In the genomic region with DNA sequence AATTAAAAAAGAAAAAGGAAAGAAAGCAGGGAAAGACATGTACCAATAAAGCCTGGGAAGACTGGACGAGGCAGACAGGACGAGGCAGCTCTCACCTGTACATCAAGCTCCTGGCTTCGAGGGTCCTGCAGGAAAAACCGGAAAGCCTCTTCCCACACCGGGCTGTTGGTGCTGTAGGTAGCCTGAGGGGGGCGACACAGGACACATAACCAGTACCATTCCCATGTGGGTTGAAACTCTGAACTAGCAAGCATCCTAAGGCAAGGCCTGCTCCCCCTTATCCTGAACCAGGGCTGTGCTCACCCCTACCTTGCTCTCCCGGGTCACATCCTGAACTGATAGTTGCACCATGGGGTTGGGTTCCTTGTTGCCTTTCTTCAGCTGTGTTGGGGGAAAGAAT, we compare ENCODE assay signal across 9 mouse cellular contexts. TPM values are rescaled to one million over a fixed set of nuclear protein-coding genes. Genes with fewer than 3 reads are reported as not detected.
DNase-seq lines count a peak whose midpoint lies in the region; ATAC-seq and TF ChIP-seq lines count a peak whose summit lies in the region.
"Had no signal": no experiment of that assay in that cellular context is flagged by ENCODE, and none has a peak within 500 bp of the region (broad histone marks: within the 10 kb centered on the region; RNA-seq: fewer than 3 reads in every experiment).

No protein-coding gene starts in this region.

- TF ChIP-seq CTCF in midbrain, postnatal 0 days (IDR thresholded peaks at IDR 0.05) = peak; percentile 60

- H3K27ac ChIP-seq in forebrain, embryonic 11.5 days (ENCODE audit: low read depth, low read length) = no peak overlapping the region
- no peak overlapping the region for H3K27ac ChIP-seq in forebrain, embryonic 10.5 days
- no peak overlapping the region for H3K27ac ChIP-seq in midbrain, postnatal 0 days (ENCODE audit: low read depth, low read length)
- H3K27ac ChIP-seq in midbrain, embryonic 15.5 days = no peak overlapping the region
- H3K27ac ChIP-seq in midbrain, embryonic 10.5 days (replicated peaks) = no peak overlapping the region
- H3K27ac ChIP-seq: heart, embryonic 15.5 days had no signal

- no peak overlapping the region for H3K9ac ChIP-seq in forebrain, embryonic 11.5 days (ENCODE audit: low read length)
- no peak overlapping the region for H3K9ac ChIP-seq in midbrain, postnatal 0 days (replicated peaks; ENCODE audit: low read length, poor library complexity, severe bottlenecking)
- no peak overlapping the region for H3K9ac ChIP-seq in midbrain, embryonic 15.5 days
- H3K9ac ChIP-seq: heart, embryonic 15.5 days had no signal

- 71% methylated on average over 7 of the region's 7 CpGs for WGBS in forebrain, embryonic 11.5 days
- WGBS in forebrain, embryonic 10.5 days = 68% methylated on average over 7 of the region's 7 CpGs
- 68% methylated on average over 7 of the region's 7 CpGs for WGBS in midbrain, postnatal 0 days
- 68% methylated on average over 7 of the region's 7 CpGs for WGBS in midbrain, embryonic 15.5 days
- WGBS in midbrain, embryonic 10.5 days = 72% methylated on average over 7 of the region's 7 CpGs

- H3K9me3 ChIP-seq in forebrain, embryonic 11.5 days (ENCODE audit: control insufficient read depth, low read length) = no peaks in the 10 kb centered on the region
- no peaks in the 10 kb centered on the region for H3K9me3 ChIP-seq in forebrain, embryonic 10.5 days
- H3K9me3 ChIP-seq in midbrain, postnatal 0 days (ENCODE audit: low read length) = no peaks in the 10 kb centered on the region
- H3K9me3 ChIP-seq in midbrain, embryonic 15.5 days = no peaks in the 10 kb centered on the region
- no peaks in the 10 kb centered on the region for H3K9me3 ChIP-seq in midbrain, embryonic 10.5 days (replicated peaks)
- H3K9me3 ChIP-seq: heart, embryonic 15.5 days had no signal

- H3K36me3 ChIP-seq in forebrain, embryonic 11.5 days (ENCODE audit: control insufficient read depth, insufficient read depth, low read length) = no peaks in the 10 kb centered on the region
- H3K36me3 ChIP-seq in forebrain, embryonic 10.5 days (replicated peaks) = peaks cover 14% of the 10 kb centered on the region; the same call in 1 of the 2 replicates
- peaks cover 9% of the 10 kb centered on the region; the same call in 1 of the 2 replicates for H3K36me3 ChIP-seq in midbrain, postnatal 0 days (ENCODE audit: insufficient read depth, low read length)
- H3K36me3 ChIP-seq in midbrain, embryonic 15.5 days (replicated peaks) = no peaks in the 10 kb centered on the region
- H3K36me3 ChIP-seq in midbrain, embryonic 10.5 days = peaks cover 45% of the 10 kb centered on the region

- peaks cover 31% of the 10 kb centered on the region for H3K27me3 ChIP-seq in forebrain, embryonic 11.5 days (ENCODE audit: control insufficient read depth, insufficient read depth, low read length)
- peaks cover 91% of the 10 kb centered on the region for H3K27me3 ChIP-seq in forebrain, embryonic 10.5 days (ENCODE audit: poor library complexity, severe bottlenecking)
- peaks cover 5% of the 10 kb centered on the region; the same call in 1 of the 2 replicates for H3K27me3 ChIP-seq in midbrain, postnatal 0 days (ENCODE audit: insufficient read depth, low read length)
- peaks cover 22% of the 10 kb centered on the region for H3K27me3 ChIP-seq in midbrain, embryonic 15.5 days (replicated peaks)
- H3K27me3 ChIP-seq in midbrain, embryonic 10.5 days (ENCODE audit: low read depth, poor library complexity, severe bottlenecking) = peaks cover 89% of the 10 kb centered on the region
- H3K27me3 ChIP-seq: heart, embryonic 15.5 days had no signal

- H3K4me1 ChIP-seq in forebrain, embryonic 11.5 days (replicated peaks; ENCODE audit: control insufficient read depth, insufficient read depth, low read length) = peaks cover under 1% of the 10 kb centered on the region; the same call in 1 of the 2 replicates
- H3K4me1 ChIP-seq in forebrain, embryonic 10.5 days = peaks cover 16% of the 10 kb centered on the region
- H3K4me1 ChIP-seq in midbrain, postnatal 0 days (ENCODE audit: insufficient read depth, low read length) = no peaks in the 10 kb centered on the region
- no peaks in the 10 kb centered on the region for H3K4me1 ChIP-seq in midbrain, embryonic 15.5 days
- peaks cover 8% of the 10 kb centered on the region; the same call in 1 of the 2 replicates for H3K4me1 ChIP-seq in midbrain, embryonic 10.5 days

- no peak overlapping the region for H3K4me2 ChIP-seq in forebrain, embryonic 11.5 days (ENCODE audit: low read depth, low read length, severe bottlenecking)
- no peak overlapping the region for H3K4me2 ChIP-seq in midbrain, postnatal 0 days (ENCODE audit: low read depth, low read length, poor library complexity, severe bottlenecking)
- H3K4me2 ChIP-seq in midbrain, embryonic 15.5 days = no peak overlapping the region
- H3K4me2 ChIP-seq: heart, embryonic 15.5 days had no signal

- no peak overlapping the region for H3K4me3 ChIP-seq in forebrain, embryonic 11.5 days (ENCODE audit: low read depth, low read length)
- no peak overlapping the region for H3K4me3 ChIP-seq in forebrain, embryonic 10.5 days
- no peak overlapping the region for H3K4me3 ChIP-seq in midbrain, postnatal 0 days (ENCODE audit: low read depth, low read length)
- H3K4me3 ChIP-seq in midbrain, embryonic 15.5 days = no peak overlapping the region
- H3K4me3 ChIP-seq in midbrain, embryonic 10.5 days = no peak overlapping the region
- H3K4me3 ChIP-seq: heart, embryonic 15.5 days had no signal

- no peak for ATAC-seq in forebrain, embryonic 11.5 days (replicated peaks; ENCODE audit: low FRiP score)
- no peak for ATAC-seq in midbrain, postnatal 0 days (ENCODE audit: low FRiP score)
- ATAC-seq in midbrain, embryonic 15.5 days (replicated peaks) = no peak
- ATAC-seq in monocyte, adult 5-6 weeks (replicated peaks; ENCODE audit: insufficient number of reproducible peaks, low FRiP score, low TSS enrichment, poor library complexity, severe bottlenecking) = 0 out of 2 replicates have a peak, but pooled peaks have one; percentile 32

- peak; percentile 69 for DNase-seq in forebrain, embryonic 11.5 days (ENCODE audit: low spot score)
- DNase-seq in forebrain, embryonic 10.5 days (ENCODE audit: extremely low spot score, low spot score) = no peak
- peak; percentile 64 for DNase-seq in midbrain, postnatal 0 days (ENCODE audit: low spot score)
- peak; percentile 72 for DNase-seq in brain, adult 2 months (ENCODE audit: low read depth, low spot score)
- DNase-seq in kidney, adult 8-10 months = peak; percentile 32 to 62
- no peak for DNase-seq in midbrain, embryonic 10.5 days (ENCODE audit: low spot score)

RNA-seq across cellular contexts. Expression of a gene that starts 6.8 kb away (rescaled TPM):
- polyA plus RNA-seq in forebrain, embryonic 11.5 days (2014; fragmentation: Nextera tagmentation; extraction: Ambion mirVana) = 15.2 and 18.1 TPM in 2 replicates
- polyA plus RNA-seq in forebrain, embryonic 10.5 days (2016; fragmentation: Nextera tagmentation; extraction: Ambion mirVana) = 8.6 and 10.3 TPM in 2 replicates
- 16.2 and 16.6 TPM in 2 replicates for total RNA-seq in midbrain, postnatal 0 days (2014; rRNA removed)
- 7.3 and 7.4 TPM in 2 replicates for polyA plus RNA-seq in midbrain, postnatal 0 days (2015; fragmentation: Nextera tagmentation; extraction: Ambion mirVana)
- 10.5 and 11.1 TPM in 2 replicates for polyA plus RNA-seq in midbrain, embryonic 15.5 days (2015; fragmentation: Nextera tagmentation; extraction: Ambion mirVana)
- 135 to 345 TPM (median 157 TPM) in 3 replicates for total RNA-seq in monocyte, adult 5-6 weeks (2017)
- polyA plus RNA-seq in midbrain, embryonic 10.5 days (2016; fragmentation: Nextera tagmentation; extraction: Ambion mirVana) = 17.2 and 23.6 TPM in 2 replicates

RNA-seq across cellular contexts. Expression of a gene that starts 20.3 kb away (rescaled TPM):
- polyA plus RNA-seq in forebrain, embryonic 11.5 days (2014; fragmentation: Nextera tagmentation; extraction: Ambion mirVana) = 3.0 and 3.4 TPM in 2 replicates
- polyA plus RNA-seq in forebrain, embryonic 10.5 days (2016; fragmentation: Nextera tagmentation; extraction: Ambion mirVana) = 1.9 and 2.0 TPM in 2 replicates
- total RNA-seq in midbrain, postnatal 0 days (2014; rRNA removed) = 24.6 and 28.6 TPM in 2 replicates
- 4.9 and 5.4 TPM in 2 replicates for polyA plus RNA-seq in midbrain, postnatal 0 days (2015; fragmentation: Nextera tagmentation; extraction: Ambion mirVana)
- 5.4 and 5.7 TPM in 2 replicates for polyA plus RNA-seq in midbrain, embryonic 15.5 days (2015; fragmentation: Nextera tagmentation; extraction: Ambion mirVana)
- not detected in 3 replicates for total RNA-seq in monocyte, adult 5-6 weeks (2017)
- polyA plus RNA-seq in midbrain, embryonic 10.5 days (2016; fragmentation: Nextera tagmentation; extraction: Ambion mirVana) = 1.8 and 2.9 TPM in 2 replicates

RNA-seq across cellular contexts. Expression of a gene that starts 24.9 kb away (rescaled TPM):
- 620 and 659 TPM in 2 replicates for polyA plus RNA-seq in forebrain, embryonic 11.5 days (2014; fragmentation: Nextera tagmentation; extraction: Ambion mirVana)
- 712 and 780 TPM in 2 replicates for polyA plus RNA-seq in forebrain, embryonic 10.5 days (2016; fragmentation: Nextera tagmentation; extraction: Ambion mirVana)
- 648 and 715 TPM in 2 replicates for total RNA-seq in midbrain, postnatal 0 days (2014; rRNA removed)
- polyA plus RNA-seq in midbrain, postnatal 0 days (2015; fragmentation: Nextera tagmentation; extraction: Ambion mirVana) = 946 and 1,057 TPM in 2 replicates
- 892 and 955 TPM in 2 replicates for polyA plus RNA-seq in midbrain, embryonic 15.5 days (2015; fragmentation: Nextera tagmentation; extraction: Ambion mirVana)
- total RNA-seq in monocyte, adult 5-6 weeks (2017) = 2,131 to 2,768 TPM (median 2,315 TPM) in 3 replicates
- 833 and 890 TPM in 2 replicates for polyA plus RNA-seq in midbrain, embryonic 10.5 days (2016; fragmentation: Nextera tagmentation; extraction: Ambion mirVana)

RNA-seq across cellular contexts. Expression of a gene that starts 28.7 kb away (rescaled TPM):
- 16.3 and 17.5 TPM in 2 replicates for polyA plus RNA-seq in forebrain, embryonic 11.5 days (2014; fragmentation: Nextera tagmentation; extraction: Ambion mirVana)
- polyA plus RNA-seq in forebrain, embryonic 10.5 days (2016; fragmentation: Nextera tagmentation; extraction: Ambion mirVana) = 11.8 and 14.0 TPM in 2 replicates
- total RNA-seq in midbrain, postnatal 0 days (2014; rRNA removed) = 20.6 and 30.3 TPM in 2 replicates
- 12.0 and 12.5 TPM in 2 replicates for polyA plus RNA-seq in midbrain, postnatal 0 days (2015; fragmentation: Nextera tagmentation; extraction: Ambion mirVana)
- polyA plus RNA-seq in midbrain, embryonic 15.5 days (2015; fragmentation: Nextera tagmentation; extraction: Ambion mirVana) = 20.8 and 22.7 TPM in 2 replicates
- 16.1 to 26.5 TPM (median 19.1 TPM) in 3 replicates for total RNA-seq in monocyte, adult 5-6 weeks (2017)
- polyA plus RNA-seq in midbrain, embryonic 10.5 days (2016; fragmentation: Nextera tagmentation; extraction: Ambion mirVana) = 15.4 and 19.5 TPM in 2 replicates

RNA-seq across cellular contexts. Expression of a gene that starts 30.3 kb away (rescaled TPM):
- polyA plus RNA-seq in forebrain, embryonic 11.5 days (2014; fragmentation: Nextera tagmentation; extraction: Ambion mirVana) = 3,049 and 3,079 TPM in 2 replicates
- polyA plus RNA-seq in forebrain, embryonic 10.5 days (2016; fragmentation: Nextera tagmentation; extraction: Ambion mirVana) = 3,608 and 3,665 TPM in 2 replicates
- 772 and 807 TPM in 2 replicates for total RNA-seq in midbrain, postnatal 0 days (2014; rRNA removed)
- polyA plus RNA-seq in midbrain, postnatal 0 days (2015; fragmentation: Nextera tagmentation; extraction: Ambion mirVana) = 2,464 and 2,473 TPM in 2 replicates
- polyA plus RNA-seq in midbrain, embryonic 15.5 days (2015; fragmentation: Nextera tagmentation; extraction: Ambion mirVana) = 2,126 and 2,161 TPM in 2 replicates
- 2,103 to 2,260 TPM (median 2,168 TPM) in 3 replicates for total RNA-seq in monocyte, adult 5-6 weeks (2017)
- polyA plus RNA-seq in midbrain, embryonic 10.5 days (2016; fragmentation: Nextera tagmentation; extraction: Ambion mirVana) = 2,872 and 3,266 TPM in 2 replicates

Comparison
In these comparisons a context has a peak if more than half of its experiments do, and no peak if none do; other contexts are left out.
1. DNase-seq: peak in forebrain, embryonic 11.5 days (single experiment), midbrain, postnatal 0 days (single experiment), brain, adult 2 months (single experiment) and kidney, adult 8-10 months (2 of 2); none in forebrain, embryonic 10.5 days (single experiment) and midbrain, embryonic 10.5 days (single experiment).